Mouse (Mus musculus): ENCODE data around the gene Apoe. TPM values are rescaled to one million over a fixed set of nuclear protein-coding genes. Genes with fewer than 3 reads are reported as not detected.

Apoe gene
- polyA plus RNA-seq, 1 experiment from 2014 or later: 355 TPM

GRCm38 (mm10) chr7:19695881-19696280 is 3.1 kb downstream of the Apoe start:
- no peak overlapping the region for H3K9ac ChIP-seq (ENCODE audit: low read depth, low read length)
- no peak overlapping the region for H3K27ac ChIP-seq (ENCODE audit: low read length)
- no peak overlapping the region for H3K4me2 ChIP-seq (ENCODE audit: low read depth, low read length)
- H3K9me3 ChIP-seq (ENCODE audit: control insufficient read depth, low read length): no peaks in the 10 kb centered on the region; the same call in 1 of the 2 replicates
- no peak overlapping the region for H3K4me3 ChIP-seq (ENCODE audit: low read length)
- H3K4me1 ChIP-seq (ENCODE audit: control insufficient read depth, insufficient read depth, low read length): peaks cover 58% of the 10 kb centered on the region
- WGBS: 79% methylated on average over 6 of the region's 6 CpGs
- H3K36me3 ChIP-seq (ENCODE audit: control insufficient read depth, insufficient read depth, low read length): 0 out of 2 replicates have a peak, but pooled peaks cover 4% of the 10 kb centered on the region
- H3K27me3 ChIP-seq (replicated peaks; ENCODE audit: control insufficient read depth, insufficient read depth, low read length): no peaks in the 10 kb centered on the region
- ATAC-seq: no peak

GRCm38 (mm10) chr7:19695213-19695594 is 3.8 kb downstream of the Apoe start:
- no peak for ATAC-seq
- Histone ChIP-seq H3K4me2 (ENCODE audit: low read depth, low read length) (no peak overlapping the region), H3K4me1 (ENCODE audit: control insufficient read depth, insufficient read depth, low read length) (peaks cover 51% of the 10 kb centered on the region), H3K4me3 (ENCODE audit: low read length) (no peak overlapping the region), H3K27ac (ENCODE audit: low read length) (peak overlapping the region; percentile 75), H3K9me3 (ENCODE audit: control insufficient read depth, low read length) (no peaks in the 10 kb centered on the region; the same call in 1 of the 2 replicates), H3K9ac (ENCODE audit: low read depth, low read length) (peak overlapping the region; percentile 35; the same call in 1 of the 2 replicates), H3K36me3 (ENCODE audit: control insufficient read depth, insufficient read depth, low read length) (0 out of 2 replicates have a peak, but pooled peaks cover 4% of the 10 kb centered on the region), H3K27me3 (replicated peaks; ENCODE audit: control insufficient read depth, insufficient read depth, low read length) (no peaks in the 10 kb centered on the region)
- 27% methylated on average over 8 of the region's 8 CpGs for WGBS

GRCm38 (mm10) chr7:19694336-19695212 is 4.4 kb downstream of the Apoe start:
- 0 out of 2 replicates have a peak, but pooled peaks cover 4% of the 10 kb centered on the region for H3K36me3 ChIP-seq (ENCODE audit: control insufficient read depth, insufficient read depth, low read length)
- H3K4me2 ChIP-seq (ENCODE audit: low read depth, low read length): no peak overlapping the region
- H3K9me3 ChIP-seq (ENCODE audit: control insufficient read depth, low read length): no peaks in the 10 kb centered on the region; the same call in 1 of the 2 replicates
- H3K9ac ChIP-seq (ENCODE audit: low read depth, low read length): peak overlapping the region; percentile 35; the same call in 1 of the 2 replicates
- no peak overlapping the region for H3K4me3 ChIP-seq (ENCODE audit: low read length)
- H3K4me1 ChIP-seq (ENCODE audit: control insufficient read depth, insufficient read depth, low read length): peaks cover 47% of the 10 kb centered on the region
- H3K27me3 ChIP-seq (replicated peaks; ENCODE audit: control insufficient read depth, insufficient read depth, low read length): no peaks in the 10 kb centered on the region
- ATAC-seq: no peak
- H3K27ac ChIP-seq (ENCODE audit: low read length): peak overlapping the region; percentile 75
- WGBS: 67% methylated on average over 10 of the region's 10 CpGs

- 17% methylated on average over 10 of the region's 10 CpGs for WGBS
- peak overlapping the region; percentile 37; the same call in 1 of the 2 replicates for H3K9ac ChIP-seq (ENCODE audit: low read depth, low read length)
These were observed 5.6 kb downstream of the Apoe start for GRCm38 (mm10) chr7:19693421-19693820.

GRCm38 (mm10) chr7:19691873-19692865 is 6.8 kb downstream of the Apoe start, which contains the start of gene Apoc1:
Apoc1 (minus strand) TSS chr7:19692660.
- H3K4me1 ChIP-seq (ENCODE audit: control insufficient read depth, insufficient read depth, low read length): peaks cover 32% of the 10 kb centered on the region
- peak within 1 kb of the TSS; percentile 19 for H3K4me2 ChIP-seq (ENCODE audit: low read depth, low read length)
- H3K36me3 ChIP-seq (ENCODE audit: control insufficient read depth, insufficient read depth, low read length): 0 out of 2 replicates have a peak, but pooled peaks cover 4% of the 10 kb centered on the region
- H3K4me3 ChIP-seq (ENCODE audit: low read length): no peak within 1 kb of the TSS
- ATAC-seq: peak; percentile 30; the same call in 1 of the 2 replicates
- peak within 1 kb of the TSS; percentile 37 for H3K9ac ChIP-seq (ENCODE audit: low read depth, low read length)
- no peaks in the 10 kb centered on the region; the same call in 1 of the 2 replicates for H3K9me3 ChIP-seq (ENCODE audit: control insufficient read depth, low read length)
- WGBS: 48% methylated on average over 28 of the region's 28 CpGs
- H3K27me3 ChIP-seq (replicated peaks; ENCODE audit: control insufficient read depth, insufficient read depth, low read length): no peaks in the 10 kb centered on the region
- H3K27ac ChIP-seq (ENCODE audit: low read length): peak within 1 kb of the TSS; percentile 65

More at GRCm38 (mm10) chr7:19693421-19693820, 5.6 kb downstream of the Apoe start:
- Histone ChIP-seq H3K36me3 (ENCODE audit: control insufficient read depth, insufficient read depth, low read length) (0 out of 2 replicates have a peak, but pooled peaks cover 4% of the 10 kb centered on the region), H3K27me3 (replicated peaks; ENCODE audit: control insufficient read depth, insufficient read depth, low read length) (no peaks in the 10 kb centered on the region), H3K9me3 (ENCODE audit: control insufficient read depth, low read length) (no peaks in the 10 kb centered on the region; the same call in 1 of the 2 replicates), H3K4me3 (ENCODE audit: low read length) (no peak overlapping the region), H3K27ac (ENCODE audit: low read length) (peak overlapping the region; percentile 70), H3K4me2 (ENCODE audit: low read depth, low read length) (peak overlapping the region; percentile 19; the same call in 1 of the 2 replicates), H3K4me1 (ENCODE audit: control insufficient read depth, insufficient read depth, low read length) (peaks cover 35% of the 10 kb centered on the region)
- peak; percentile 62 for ATAC-seq

- Histone ChIP-seq H3K27me3 (replicated peaks; ENCODE audit: control insufficient read depth, insufficient read depth, low read length) (no peaks in the 10 kb centered on the region), H3K4me3 (ENCODE audit: low read length) (no peak overlapping the region), H3K36me3 (ENCODE audit: control insufficient read depth, insufficient read depth, low read length) (0 out of 2 replicates have a peak, but pooled peaks cover 2% of the 10 kb centered on the region), H3K27ac (ENCODE audit: low read length) (no peak overlapping the region), H3K4me1 (ENCODE audit: control insufficient read depth, insufficient read depth, low read length) (peaks cover 32% of the 10 kb centered on the region), H3K9me3 (ENCODE audit: control insufficient read depth, low read length) (no peaks in the 10 kb centered on the region), H3K4me2 (ENCODE audit: low read depth, low read length) (no peak overlapping the region), H3K9ac (ENCODE audit: low read depth, low read length) (peak overlapping the region; percentile 23; the same call in 1 of the 2 replicates)
- ATAC-seq: no peak
- 68% methylated on average over 6 of the region's 6 CpGs for WGBS
These were observed 7.6 kb downstream of the Apoe start for GRCm38 (mm10) chr7:19691434-19691833.

- WGBS: 90% methylated on average over 4 of the region's 4 CpGs
- Histone ChIP-seq H3K36me3 (ENCODE audit: control insufficient read depth, insufficient read depth, low read length) (no peaks in the 10 kb centered on the region), H3K9ac (ENCODE audit: low read depth, low read length) (no peak overlapping the region), H3K27me3 (replicated peaks; ENCODE audit: control insufficient read depth, insufficient read depth, low read length) (no peaks in the 10 kb centered on the region), H3K4me2 (ENCODE audit: low read depth, low read length) (no peak overlapping the region), H3K4me3 (ENCODE audit: low read length) (no peak overlapping the region), H3K27ac (ENCODE audit: low read length) (no peak overlapping the region), H3K9me3 (ENCODE audit: control insufficient read depth, low read length) (no peaks in the 10 kb centered on the region), H3K4me1 (ENCODE audit: control insufficient read depth, insufficient read depth, low read length) (peaks cover 32% of the 10 kb centered on the region)
- ATAC-seq: no peak
These were observed 8.1 kb downstream of the Apoe start for GRCm38 (mm10) chr7:19690845-19691244.

- ATAC-seq: no peak
- no peaks in the 10 kb centered on the region for H3K36me3 ChIP-seq (ENCODE audit: control insufficient read depth, insufficient read depth, low read length)
- H3K9ac ChIP-seq (ENCODE audit: low read depth, low read length): no peak overlapping the region
- H3K4me3 ChIP-seq (ENCODE audit: low read length): no peak overlapping the region
- 96% methylated on average over 2 of the region's 2 CpGs for WGBS
- no peak overlapping the region for H3K27ac ChIP-seq (ENCODE audit: low read length)
- no peak overlapping the region for H3K4me2 ChIP-seq (ENCODE audit: low read depth, low read length)
- peaks cover 19% of the 10 kb centered on the region for H3K4me1 ChIP-seq (ENCODE audit: control insufficient read depth, insufficient read depth, low read length)
- no peaks in the 10 kb centered on the region for H3K9me3 ChIP-seq (ENCODE audit: control insufficient read depth, low read length)
- no peaks in the 10 kb centered on the region for H3K27me3 ChIP-seq (replicated peaks; ENCODE audit: control insufficient read depth, insufficient read depth, low read length)
These were observed 10.4 kb downstream of the Apoe start for GRCm38 (mm10) chr7:19688611-19689010.
